Mouse (Mus musculus): Measurements from ENCODE around the gene Oser1.

- TF ChIP-seq CTCF (IDR thresholded peaks at IDR 0.05; ENCODE audit: low read depth) (no peak), EP300 (IDR thresholded peaks at IDR 0.05; ENCODE audit: low read depth) (no peak)
These were observed 6.8 kb upstream of the Oser1 start for GRCm38 (mm10) chr2:163431289-163431688.

Data from liver, embryonic 14.5 days (tissue).